Mouse (Mus musculus) ES-Bruce4 (cell line): Measurements from ENCODE around the gene Bcr. TPM values are rescaled to one million over a fixed set of nuclear protein-coding genes. Genes with fewer than 3 reads are reported as not detected.

Experiments
- H3K27ac ChIP-seq: 2 replicates; pipeline ENCODE4 v1.5.1; 2012; ENCODE audit warnings: low read length, inconsistent platforms; ENCODE audit not compliant: insufficient read depth
- H3K27me3 ChIP-seq: 2 replicates; pipeline ENCODE4 v1.6.1; 2012; ENCODE audit warnings: mild to moderate bottlenecking, low read length, inconsistent platforms; ENCODE audit not compliant: control insufficient read depth, poor library complexity, insufficient read depth, severe bottlenecking
- H3K36me3 ChIP-seq: 2 replicates; pipeline ENCODE4 v1.6.1; 2012; ENCODE audit warnings: inconsistent platforms, mild to moderate bottlenecking, low read length, moderate library complexity; ENCODE audit not compliant: control insufficient read depth, poor library complexity, insufficient read depth, severe bottlenecking
- H3K4me1 ChIP-seq: one replicate; pipeline ENCODE4 v1.8.1; 2011; ENCODE audit warnings: low read length; ENCODE audit not compliant: control insufficient read depth, insufficient read depth
- H3K4me3 ChIP-seq: 2 replicates; pipeline ENCODE4 v1.5.1; 2011; ENCODE audit warnings: low read depth, mild to moderate bottlenecking, low read length
- H3K9ac ChIP-seq: 2 replicates; pipeline ENCODE4 v1.6.1; 2012; ENCODE audit warnings: low read depth, mild to moderate bottlenecking, inconsistent platforms; ENCODE audit not compliant: poor library complexity, severe bottlenecking
- H3K9me3 ChIP-seq: replicated peaks from 2 replicates; pipeline ENCODE4 v1.6.1; 2012; ENCODE audit warnings: mild to moderate bottlenecking, low read length, inconsistent platforms; ENCODE audit not compliant: control insufficient read depth, poor library complexity, insufficient read depth, severe bottlenecking
- CTCF ChIP-seq: IDR thresholded peaks from one replicate; pipeline ENCODE4 v1.8.1; 2011; ENCODE audit warnings: low read depth, low read length
- EP300 ChIP-seq: IDR thresholded peaks from 2 replicates; pipeline ENCODE4 v1.6.1; 2011; ENCODE audit warnings: low read depth, low read length; ENCODE audit not compliant: insufficient read depth
- POLR2A ChIP-seq: IDR thresholded peaks from one replicate; pipeline ENCODE4 v1.8.1; 2011; ENCODE audit warnings: low read length; ENCODE audit not compliant: insufficient read depth
- polyA plus RNA-seq: library from polyadenylated mRNA; stranded (reverse); fragments of >200 nt; gene quantifications from 2 replicates; pipeline ENCODE4 v1.2.4, GENCODE M21; 2011; ENCODE audit warnings: low read depth; ENCODE audit not compliant: missing spikeins, insufficient read depth, insufficient read length

Gene Bcr
- polyA plus RNA-seq, 1 experiment = 22.9 TPM

GRCm38 (mm10) chr10:75026491-75026890 lies 33.9 kb upstream of the Bcr start:
- Histone ChIP-seq H3K27ac (no peak overlapping the region), H3K4me1 (no peaks in the 10 kb centered on the region), H3K9me3 (no peaks in the 10 kb centered on the region), H3K4me3 (no peak overlapping the region), H3K27me3 (no peaks in the 10 kb centered on the region), H3K36me3 (no peaks in the 10 kb centered on the region), H3K9ac (no peak overlapping the region)
- TF ChIP-seq POLR2A (no peak), CTCF (no peak), EP300 (no peak)

- Histone ChIP-seq H3K4me1 (no peaks in the 10 kb centered on the region), H3K36me3 (no peaks in the 10 kb centered on the region), H3K27me3 (no peaks in the 10 kb centered on the region), H3K27ac (no peak overlapping the region), H3K9ac (no peak overlapping the region), H3K4me3 (no peak overlapping the region), H3K9me3 (no peaks in the 10 kb centered on the region)
- TF ChIP-seq POLR2A (no peak), EP300 (no peak), CTCF (no peak)
These were observed 31.6 kb upstream of the Bcr start for GRCm38 (mm10) chr10:75028743-75029142.

GRCm38 (mm10) chr10:75029677-75030076 lies 30.7 kb upstream of the Bcr start:
- Histone ChIP-seq H3K4me1 (no peaks in the 10 kb centered on the region), H3K27ac (no peak overlapping the region), H3K36me3 (no peaks in the 10 kb centered on the region), H3K4me3 (no peak overlapping the region), H3K9ac (no peak overlapping the region), H3K9me3 (no peaks in the 10 kb centered on the region), H3K27me3 (no peaks in the 10 kb centered on the region)
- TF ChIP-seq EP300 (no peak), CTCF (no peak), POLR2A (no peak)

- Histone ChIP-seq H3K27ac (no peak overlapping the region), H3K9ac (no peak overlapping the region), H3K4me1 (no peaks in the 10 kb centered on the region), H3K9me3 (no peaks in the 10 kb centered on the region), H3K36me3 (no peaks in the 10 kb centered on the region), H3K4me3 (no peak overlapping the region), H3K27me3 (no peaks in the 10 kb centered on the region)
- TF ChIP-seq POLR2A = no peak
- no peak for TF ChIP-seq CTCF
- no peak for TF ChIP-seq EP300
These were observed 30.2 kb upstream of the Bcr start for GRCm38 (mm10) chr10:75030234-75030633.

- Histone ChIP-seq H3K4me1 (no peaks in the 10 kb centered on the region), H3K36me3 (no peaks in the 10 kb centered on the region)
- TF ChIP-seq CTCF (no peak), EP300 (no peak), POLR2A (no peak)
These were observed 28.9 kb upstream of the Bcr start for GRCm38 (mm10) chr10:75031345-75032114.

GRCm38 (mm10) chr10:75032395-75032794 lies 28.0 kb upstream of the Bcr start, which contains the start of gene Rsph14:
Gene Rsph14 (minus strand): TSS chr10:75032586.
- no peak within 1 kb of the TSS for H3K9ac ChIP-seq
- H3K4me1 ChIP-seq = no peaks in the 10 kb centered on the region
- H3K36me3 ChIP-seq = no peaks in the 10 kb centered on the region
- no peak within 1 kb of the TSS for H3K27ac ChIP-seq
- H3K27me3 ChIP-seq = no peaks in the 10 kb centered on the region
- no peaks in the 10 kb centered on the region for H3K9me3 ChIP-seq
- no peak within 1 kb of the TSS for H3K4me3 ChIP-seq
- TF ChIP-seq CTCF = no peak
- no peak for TF ChIP-seq POLR2A
- no peak for TF ChIP-seq EP300

More at GRCm38 (mm10) chr10:75031345-75032114, 28.9 kb upstream of the Bcr start:
- H3K27ac ChIP-seq = no peak overlapping the region
- no peak overlapping the region for H3K4me3 ChIP-seq
- H3K9me3 ChIP-seq = no peaks in the 10 kb centered on the region
- no peaks in the 10 kb centered on the region for H3K27me3 ChIP-seq
- H3K9ac ChIP-seq = no peak overlapping the region
